Mouse (Mus musculus): ENCODE data around the gene Prx.
"Not testable (repeated sequence)": the region's sequence is repeated elsewhere in the genome, so short reads cannot be mapped to it uniquely, and the experiment has no call there.

Gene Prx

GRCm38 (mm10) chr7:27481627-27481969, 17.5 kb upstream of the Prx start:
- DNase-seq (ENCODE audit: inconsistent age in 2 of 2, low spot score in 1 of 2): peak; percentile 96 to 98

GRCm38 (mm10) chr7:27483860-27484259, 15.3 kb upstream of the Prx start:
- DNase-seq (ENCODE audit: inconsistent age in 2 of 2, low spot score in 1 of 2): peak in 1 of 2 experiments; percentile 34

DNA sequence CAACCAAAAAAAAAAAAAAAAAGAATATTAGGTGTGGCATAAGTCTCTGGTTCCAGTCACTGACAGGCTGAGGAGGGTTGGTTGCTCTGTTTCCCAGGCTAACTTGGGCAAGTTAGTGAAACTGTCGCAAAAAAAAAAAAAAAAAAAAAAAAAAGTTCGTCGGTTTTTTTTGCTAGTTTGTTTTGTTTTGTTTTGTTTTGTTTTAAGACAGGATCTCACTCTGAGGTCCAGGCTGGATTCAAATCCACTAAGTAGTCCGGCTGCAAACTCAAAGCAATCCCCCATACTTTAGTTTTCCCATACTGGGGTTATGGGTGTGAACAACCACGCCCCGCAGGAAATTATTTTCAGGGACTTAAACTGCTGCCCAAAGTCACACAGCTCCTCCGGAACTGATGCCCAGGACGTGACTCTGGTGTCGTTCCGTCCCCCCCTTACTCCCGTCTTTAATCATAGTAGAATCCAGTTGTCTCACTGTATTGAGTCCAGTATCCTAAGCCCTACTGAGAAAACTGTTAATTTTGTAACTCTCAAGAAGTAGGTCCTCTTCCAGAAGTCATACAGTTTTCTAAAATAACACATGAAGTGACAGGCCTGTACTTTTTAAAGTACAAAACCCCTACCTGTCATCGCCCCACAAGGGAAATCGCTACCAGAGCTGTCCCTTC, 12.9 kb upstream of the Prx start:
- DNase-seq (ENCODE audit: inconsistent age in 2 of 2, low spot score in 1 of 2): peak in 1 of 2 experiments; percentile 65

GRCm38 (mm10) chr7:27486770-27487697, 12.1 kb upstream of the Prx start, which contains the start of gene Sertad1:
TSS of gene Sertad1 (plus strand) at chr7:27486910.
- DNase-seq (ENCODE audit: inconsistent age in 2 of 2, low spot score in 1 of 2): peak; percentile 100

DNA sequence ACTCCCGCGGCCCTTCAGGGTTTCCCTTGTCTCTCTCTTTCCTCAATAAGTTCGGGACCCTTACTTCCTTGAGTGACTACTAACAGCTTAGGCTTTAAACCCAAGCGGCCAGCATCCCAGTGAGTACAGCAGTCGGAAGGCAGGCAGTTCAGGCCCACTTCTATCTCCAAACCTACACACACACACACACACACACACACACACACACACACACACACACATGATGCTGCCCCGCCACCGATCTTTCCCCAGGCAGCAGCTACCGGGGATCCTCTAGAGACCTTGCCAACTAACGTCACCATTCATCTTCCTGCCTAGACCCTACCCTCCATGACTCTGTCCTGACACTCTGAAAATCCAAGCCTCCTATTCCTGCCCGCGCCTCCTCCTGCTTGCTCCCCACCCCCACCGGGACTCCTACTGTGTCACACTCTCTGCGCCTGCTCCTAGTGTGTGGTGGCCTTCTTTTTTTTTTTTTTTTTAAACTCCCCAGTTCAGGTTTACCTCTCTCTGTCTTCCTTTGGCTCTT, 11.3 kb upstream of the Prx start:
- DNase-seq (ENCODE audit: inconsistent age in 2 of 2, low spot score in 1 of 2): peak; percentile 86 to 92

- peak; percentile 53 to 72 for DNase-seq (ENCODE audit: inconsistent age in 2 of 2, low spot score in 1 of 2)
Observed at GRCm38 (mm10) chr7:27489270-27489869, 9.8 kb upstream of the Prx start.

- no peak for DNase-seq (ENCODE audit: inconsistent age in 2 of 2, low spot score in 1 of 2)
Observed at GRCm38 (mm10) chr7:27490227-27490542, 8.9 kb upstream of the Prx start.

DNA sequence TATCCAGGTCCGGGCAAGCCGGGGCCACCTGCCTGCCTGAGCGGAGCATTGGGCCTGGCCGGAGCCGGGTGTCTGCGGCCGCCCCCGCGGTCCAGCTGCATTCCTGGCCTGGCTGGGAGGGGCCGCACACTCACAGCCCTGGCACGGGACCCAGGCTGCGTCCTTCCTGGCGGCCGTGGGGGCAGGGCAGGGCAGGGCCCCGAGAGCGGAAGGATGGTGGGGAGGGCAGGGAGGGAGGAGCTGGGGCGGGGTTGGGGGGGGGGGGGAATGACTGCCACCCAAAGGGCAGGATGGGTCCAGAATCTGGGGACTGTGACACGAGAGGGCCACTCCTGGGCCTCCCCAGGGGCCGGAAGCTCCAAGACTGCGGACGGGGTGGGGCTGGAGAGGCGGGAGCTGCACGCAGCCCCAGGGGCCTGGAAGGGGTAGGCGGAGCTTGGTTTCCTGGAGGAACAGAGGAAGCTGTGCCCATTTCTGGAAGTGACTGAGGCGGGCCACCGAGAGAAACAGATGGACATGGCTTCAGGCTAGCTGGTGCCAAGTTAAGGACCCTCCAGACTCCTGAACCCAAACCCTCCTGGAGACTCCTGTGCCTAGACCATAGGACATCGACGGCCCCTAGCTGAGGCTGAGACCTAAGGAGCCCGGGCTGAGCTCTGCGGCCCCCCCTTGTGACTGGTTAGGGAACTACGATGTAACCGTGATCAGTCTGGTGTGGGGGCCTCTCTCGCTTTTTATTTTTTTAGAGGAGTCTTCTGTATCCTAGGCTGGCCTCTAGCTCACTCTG, 8.4 kb upstream of the Prx start:
- peak; percentile 97 to 99 for DNase-seq (ENCODE audit: inconsistent age in 2 of 2, low spot score in 1 of 2)

DNA sequence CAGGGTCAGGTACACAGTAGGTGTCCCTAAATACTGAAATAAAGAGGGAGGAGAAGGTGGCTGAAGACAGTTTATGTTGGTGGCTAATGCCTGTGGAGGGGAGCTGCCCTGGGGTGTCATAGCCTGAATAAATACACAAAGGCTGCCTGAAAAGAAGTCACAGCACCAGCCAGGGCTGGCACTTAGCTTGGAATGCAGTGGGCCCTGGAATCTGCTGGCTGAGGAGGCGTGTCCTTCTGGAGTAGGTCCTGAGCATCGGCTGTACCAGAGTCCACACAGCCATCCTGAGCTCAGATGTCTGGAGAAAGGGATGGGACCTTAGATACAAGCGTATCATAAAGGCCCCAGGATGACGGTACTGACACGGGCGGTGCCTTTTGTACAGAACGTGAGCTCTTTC, 7.3 kb upstream of the Prx start:
- peak in 1 of 2 experiments; percentile 63 for DNase-seq (ENCODE audit: inconsistent age in 2 of 2, low spot score in 1 of 2)

DNA sequence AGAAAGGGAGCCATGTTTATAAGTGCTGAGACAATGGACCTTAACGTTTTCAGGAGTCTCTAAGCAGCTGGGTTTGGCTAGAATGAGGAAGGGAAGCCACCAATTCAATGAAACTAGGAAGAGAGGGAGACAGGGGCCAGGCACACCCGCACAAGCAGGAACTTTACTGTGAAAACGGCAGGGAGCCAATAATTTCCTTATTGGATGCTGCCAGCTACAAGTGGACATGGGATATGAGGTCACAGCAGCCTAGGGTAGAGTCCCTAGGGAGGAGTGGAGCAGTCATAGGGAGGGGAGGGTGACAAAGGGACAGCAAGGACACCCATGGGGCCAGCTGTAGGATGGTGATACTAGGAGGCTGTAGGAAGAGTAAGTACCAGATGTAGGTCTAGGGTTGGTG, 6.1 kb upstream of the Prx start:
- DNase-seq (ENCODE audit: inconsistent age in 2 of 2, low spot score in 1 of 2): no peak

DNA sequence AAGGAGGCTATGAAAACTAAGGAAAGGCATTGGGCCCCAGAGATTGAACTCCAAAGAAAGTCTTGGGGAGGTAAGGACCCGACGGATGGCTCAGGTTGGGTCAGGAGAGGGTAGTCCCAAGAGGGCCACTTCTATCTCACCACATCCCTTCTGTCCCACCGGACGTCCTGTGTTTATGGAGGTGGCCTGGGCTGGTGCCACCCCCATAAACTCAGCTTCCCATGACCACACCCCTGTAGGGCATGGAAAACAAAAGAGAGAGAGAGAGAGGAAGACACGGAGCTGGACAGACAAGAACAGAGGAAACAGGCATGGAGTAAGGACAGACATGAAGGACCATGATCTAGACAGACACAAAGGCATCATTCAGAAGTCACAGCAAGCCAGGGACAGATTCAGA, 5.7 kb upstream of the Prx start:
- DNase-seq (ENCODE audit: inconsistent age in 2 of 2, low spot score in 1 of 2): no peak

GRCm38 (mm10) chr7:27494659-27495367, 4.3 kb upstream of the Prx start:
- not testable (repeated sequence) for DNase-seq (ENCODE audit: inconsistent age in 2 of 2, low spot score in 1 of 2)

DNA sequence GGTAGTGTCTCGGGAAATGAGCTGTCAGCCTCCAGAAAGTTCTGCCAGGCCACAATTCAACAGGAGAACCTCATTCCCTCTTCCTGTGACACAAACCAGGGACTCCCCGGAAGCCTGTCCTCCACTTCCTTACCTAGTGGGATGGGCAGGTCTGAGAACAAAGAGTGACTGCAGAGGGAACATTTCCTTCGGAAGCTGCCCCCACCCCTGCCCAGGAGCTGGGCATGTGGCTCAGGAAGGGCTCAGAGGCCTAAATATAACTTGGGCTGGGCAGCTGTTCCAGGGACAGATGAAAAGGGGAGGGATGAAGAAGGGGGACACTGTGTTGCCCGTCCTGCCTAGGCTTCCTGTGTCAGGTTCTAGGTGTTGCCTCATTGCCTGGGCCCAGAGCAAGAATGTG, 2.5 kb downstream of the Prx start:
- DNase-seq (ENCODE audit: inconsistent age in 2 of 2, low spot score in 1 of 2): peak; percentile 67 to 86

DNA sequence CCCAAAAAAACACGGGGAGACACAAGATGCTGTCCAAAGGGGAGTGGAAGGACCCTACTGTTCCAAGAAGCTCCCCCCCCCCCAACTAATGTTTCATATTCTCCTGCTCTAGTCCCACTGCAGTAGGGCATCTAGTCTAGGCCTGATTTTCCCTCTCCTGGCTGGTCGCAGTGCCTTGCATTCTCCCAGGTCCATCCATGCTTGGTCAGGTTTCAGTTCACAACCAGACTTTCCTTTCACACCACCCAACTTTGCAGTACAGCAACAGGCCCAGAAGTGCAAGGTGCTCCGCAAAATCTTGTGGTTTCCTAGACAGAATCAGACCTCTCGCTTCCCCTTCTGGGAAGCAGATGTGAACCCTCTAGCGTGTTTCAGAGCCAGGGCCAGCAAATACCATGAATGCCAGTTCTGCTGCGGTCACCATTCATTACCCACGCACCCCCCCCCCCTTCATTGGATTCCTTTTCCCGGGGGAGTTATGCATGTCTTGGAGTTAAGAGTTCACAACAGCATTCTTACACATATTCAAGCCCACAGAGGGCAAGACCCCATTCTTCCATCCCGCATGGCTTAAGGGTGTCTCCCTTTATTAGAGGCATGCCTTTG, 7.7 kb downstream of the Prx start:
- DNase-seq (ENCODE audit: inconsistent age in 2 of 2, low spot score in 1 of 2): no peak

GRCm38 (mm10) chr7:27507711-27508647, 8.9 kb downstream of the Prx start:
- DNase-seq (ENCODE audit: inconsistent age in 2 of 2, low spot score in 1 of 2): peak; percentile 99 to 100

DNA sequence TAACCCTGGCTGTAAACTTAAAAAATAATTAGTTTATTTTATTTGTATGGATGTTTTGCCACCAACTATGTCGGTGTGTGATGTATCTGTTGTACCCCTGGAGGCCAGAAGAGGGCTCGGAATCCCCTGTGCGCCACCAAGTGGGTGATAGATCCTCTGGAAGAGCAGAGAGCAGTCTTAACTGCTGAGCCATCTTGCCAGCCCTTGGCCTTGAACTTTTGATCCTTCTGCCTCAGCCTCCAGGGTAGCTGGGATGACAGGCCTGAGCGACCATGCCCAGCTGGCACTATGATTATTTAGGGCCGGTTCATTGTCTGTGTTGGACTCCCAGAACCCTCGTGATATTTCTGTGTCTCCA, 9.5 kb downstream of the Prx start:
- DNase-seq (ENCODE audit: inconsistent age in 2 of 2, low spot score in 1 of 2): peak; percentile 81 to 89

DNA sequence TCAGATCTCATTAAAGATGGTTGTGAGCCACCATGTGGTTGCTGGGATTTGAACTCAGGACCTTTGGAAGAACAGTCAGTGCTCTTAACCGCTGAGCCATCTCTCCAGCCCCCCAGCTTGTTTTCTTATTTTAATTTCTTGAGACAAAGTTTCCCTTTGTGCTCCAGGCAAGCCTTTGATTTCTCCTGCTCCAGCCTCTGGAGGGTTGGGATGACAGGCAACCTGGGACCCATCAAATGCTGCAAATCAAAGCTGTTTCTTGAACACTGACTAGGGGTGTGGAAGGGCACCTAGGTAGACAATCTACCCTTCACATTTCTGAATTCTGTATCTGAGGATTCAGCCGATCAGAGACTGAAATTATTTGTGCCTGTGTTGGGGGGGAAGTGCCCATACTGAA, 11.7 kb downstream of the Prx start:
- no peak for DNase-seq (ENCODE audit: inconsistent age in 2 of 2, low spot score in 1 of 2)

- no peak for DNase-seq (ENCODE audit: inconsistent age in 2 of 2, low spot score in 1 of 2)
Observed at GRCm38 (mm10) chr7:27514961-27515360, 15.8 kb downstream of the Prx start.

DNA sequence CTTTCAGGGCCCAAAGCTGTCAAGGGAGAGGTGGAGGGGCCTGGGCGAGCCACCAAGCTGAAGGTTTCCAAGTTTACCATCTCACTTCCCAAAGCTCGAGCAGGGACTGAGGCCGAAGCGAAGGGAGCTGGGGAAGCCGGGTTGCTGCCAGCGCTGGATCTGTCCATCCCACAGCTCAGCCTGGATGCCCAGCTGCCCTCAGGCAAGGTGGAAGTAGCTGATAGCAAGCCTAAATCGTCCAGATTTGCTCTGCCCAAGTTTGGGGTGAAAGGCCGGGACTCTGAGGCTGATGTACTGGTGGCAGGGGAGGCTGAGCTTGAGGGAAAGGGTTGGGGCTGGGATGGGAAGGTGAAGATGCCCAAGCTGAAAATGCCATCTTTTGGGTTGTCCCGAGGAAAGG, 19.2 kb downstream of the Prx start:
- no peak for DNase-seq (ENCODE audit: inconsistent age in 2 of 2, low spot score in 1 of 2)

All from adrenal gland, adult (tissue).